Mouse (Mus musculus): ENCODE measurements around the gene Rnase1.

DNA sequence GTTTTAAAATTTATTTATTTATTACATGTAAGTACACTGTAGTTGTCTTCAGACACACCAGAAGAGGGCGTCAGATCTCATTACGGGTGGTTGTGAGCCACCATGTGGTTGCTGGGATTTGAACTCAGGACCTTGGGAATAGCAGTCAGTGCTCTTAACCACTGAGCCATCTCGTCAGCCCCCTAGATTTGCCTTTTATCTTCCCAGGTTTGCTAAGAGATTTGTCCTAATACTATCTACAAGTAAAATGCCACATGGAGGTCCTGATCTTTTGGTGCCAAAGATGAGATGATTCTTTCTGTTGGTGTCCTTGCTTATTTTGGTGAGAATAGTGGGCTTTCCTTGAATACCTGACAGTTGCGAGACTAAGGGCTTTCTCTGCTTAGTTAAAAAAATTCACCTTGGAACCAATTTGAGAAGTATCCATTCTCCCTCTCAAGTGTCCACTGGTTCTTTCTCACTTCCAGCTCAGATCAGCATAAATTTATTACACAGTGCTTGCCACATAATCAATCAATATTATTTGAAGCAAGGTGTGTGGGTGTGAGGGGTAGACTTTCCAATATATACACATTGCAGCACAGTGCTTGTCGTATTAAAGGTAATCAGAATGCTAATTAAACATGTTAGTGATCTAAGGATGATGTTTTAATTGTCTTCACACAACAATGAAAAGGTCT is 9.6 kb upstream of the Rnase1 start:
- TF ChIP-seq CTCF (IDR thresholded peaks at IDR 0.05; ENCODE audit: low read depth) (no peak), EP300 (IDR thresholded peaks at IDR 0.05; ENCODE audit: low read depth) (no peak)

Measured in liver, embryonic 14.5 days (tissue).